Mouse (Mus musculus) ovary, postnatal 10 days (tissue): ENCODE data around the gene Cttnbp2nl.

Experiments used
- DNase-seq: peaks from one replicate; pipeline ENCODE4 v3.0.0; 2022; ENCODE audit warnings: low spot score

The Cttnbp2nl gene

DNA sequence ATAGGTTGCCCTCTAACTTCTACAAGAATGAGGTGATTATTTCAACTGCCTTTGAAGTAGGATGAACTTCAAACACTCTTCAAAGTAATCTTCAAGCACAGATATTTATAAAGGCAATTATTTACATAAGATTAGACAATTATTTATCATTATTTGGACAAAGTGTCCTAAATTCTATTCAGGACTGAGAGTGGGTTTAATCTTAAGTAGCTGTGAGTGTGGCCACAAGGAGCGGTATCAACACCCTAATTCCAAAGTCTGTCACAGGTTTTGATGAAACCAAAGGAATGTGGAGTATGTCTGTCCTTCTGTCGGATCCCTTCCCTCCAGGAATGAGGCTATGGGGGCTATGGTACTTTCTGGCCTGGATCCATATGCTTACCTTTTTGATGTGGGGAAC is 38.0 kb downstream of the Cttnbp2nl start:
- no peak for DNase-seq

- DNase-seq, result no peak
Measured at GRCm38 (mm10) chr3:105012696-105013313, 40.1 kb downstream of the Cttnbp2nl start.

- no peak for DNase-seq
Measured at GRCm38 (mm10) chr3:105011883-105012282, 41.1 kb downstream of the Cttnbp2nl start.

GRCm38 (mm10) chr3:105010681-105011339 is 42.1 kb downstream of the Cttnbp2nl start:
- DNase-seq, result no peak

DNA sequence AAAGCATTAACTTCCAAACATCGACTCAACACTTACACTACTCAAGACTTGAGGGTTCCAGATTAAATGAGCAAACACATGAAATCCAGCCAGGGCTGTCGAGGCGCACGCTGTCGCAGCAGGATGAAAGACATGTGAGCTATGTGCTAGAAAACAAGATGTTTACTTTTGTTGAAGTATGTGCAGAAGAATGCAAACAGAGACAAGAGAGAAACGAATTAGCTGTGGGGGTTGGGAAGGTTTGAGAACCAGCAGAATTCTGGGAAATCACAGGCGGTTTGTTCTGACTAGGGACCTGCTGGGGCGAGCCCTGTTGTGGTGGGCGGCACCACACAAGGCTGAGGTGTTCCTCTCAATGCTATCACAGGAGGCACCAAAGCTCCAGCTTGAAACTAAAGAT is 44.9 kb downstream of the Cttnbp2nl start:
- no peak for DNase-seq

DNA sequence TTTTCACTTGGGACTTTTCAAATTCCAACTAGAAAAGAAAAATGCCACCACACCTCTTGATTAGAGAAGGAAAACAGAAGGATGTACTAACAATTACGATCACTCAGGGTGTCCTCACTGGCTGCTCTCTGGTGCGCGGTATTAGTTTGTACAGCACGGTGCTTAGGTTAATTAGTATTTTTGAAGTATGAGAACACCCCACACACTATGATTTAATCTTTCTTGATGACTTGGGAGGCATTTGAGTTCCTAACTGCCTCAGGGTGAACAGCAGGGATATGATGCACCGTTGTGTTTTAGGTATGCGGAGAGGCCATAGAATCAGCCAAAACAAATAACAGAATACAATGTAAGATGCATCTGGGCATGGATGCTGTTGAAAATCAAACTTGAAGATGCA is 46.8 kb downstream of the Cttnbp2nl start:
- DNase-seq, result no peak

DNA sequence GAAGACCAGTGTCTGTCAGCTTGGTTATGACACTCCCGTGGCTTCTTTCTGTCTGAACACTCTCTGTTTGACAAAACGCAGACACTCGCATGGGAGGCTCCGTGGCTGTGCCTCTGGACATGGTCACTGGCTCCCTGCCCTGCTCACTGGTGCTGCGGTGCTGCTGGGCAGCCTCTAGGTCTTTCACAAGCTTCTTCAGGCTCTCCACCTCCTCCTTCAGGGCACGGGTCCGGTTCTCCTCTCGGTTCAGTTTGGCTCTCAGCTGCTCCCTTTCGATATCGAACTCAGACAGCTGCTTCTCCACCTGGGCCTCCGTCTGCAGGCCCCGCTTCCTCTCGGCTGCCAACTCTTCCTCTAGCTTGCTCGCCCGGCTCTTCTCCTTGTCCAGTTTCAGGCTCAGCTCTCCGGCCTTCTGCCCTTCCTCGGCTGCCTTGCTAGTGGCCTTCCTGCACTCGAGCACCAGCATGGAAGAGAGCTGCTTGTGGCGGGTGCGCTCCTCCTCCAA is 47.3 kb downstream of the Cttnbp2nl start:
- no peak for DNase-seq

- no peak for DNase-seq
Measured at GRCm38 (mm10) chr3:105005011-105005410, 47.9 kb downstream of the Cttnbp2nl start.

- DNase-seq, result no peak
Measured at GRCm38 (mm10) chr3:105003960-105004463, 48.9 kb downstream of the Cttnbp2nl start.

DNA sequence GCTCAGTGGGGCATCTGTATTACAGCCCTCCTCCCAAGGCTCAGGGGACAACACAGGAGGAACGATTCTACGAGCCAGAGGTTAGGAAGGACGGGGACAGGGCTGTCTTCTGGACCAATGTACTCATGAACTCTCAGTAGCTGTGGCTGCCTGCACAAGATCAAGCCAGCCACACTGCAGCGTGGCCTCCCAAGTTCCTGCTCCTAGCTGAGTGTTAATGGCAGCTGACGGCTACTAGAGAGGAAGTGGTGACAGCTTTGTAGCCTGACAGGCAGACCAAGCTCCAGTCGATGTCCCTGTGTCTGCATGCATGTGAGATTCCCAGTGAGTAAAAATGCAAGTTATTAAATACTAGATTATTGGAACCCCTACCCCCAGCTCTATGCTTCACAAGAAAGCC is 51.6 kb downstream of the Cttnbp2nl start:
- DNase-seq, result no peak

DNA sequence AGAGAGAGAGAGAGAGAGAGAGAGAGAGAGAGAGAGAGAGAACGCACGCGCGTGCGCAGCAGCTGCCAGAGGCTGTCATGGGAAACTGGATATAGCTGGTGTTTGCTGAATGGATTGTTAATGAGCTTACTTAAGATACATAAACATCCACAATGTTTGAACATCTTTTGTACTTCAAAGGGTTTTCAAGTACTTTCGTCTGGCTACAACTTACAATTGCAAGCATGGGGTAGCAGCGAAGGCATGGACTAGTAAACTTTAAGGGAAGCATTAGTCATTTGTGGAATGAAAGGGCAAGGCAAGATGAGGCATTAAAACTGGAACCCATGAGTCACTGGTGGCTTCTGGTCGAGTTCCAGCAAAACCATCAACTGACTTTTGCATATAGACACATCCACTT is 52.4 kb downstream of the Cttnbp2nl start:
- no peak for DNase-seq

- no peak for DNase-seq
Measured at GRCm38 (mm10) chr3:104997563-104997962, 55.4 kb downstream of the Cttnbp2nl start.

- no peak for DNase-seq
Measured at GRCm38 (mm10) chr3:104995707-104996106, 57.2 kb downstream of the Cttnbp2nl start.

- no peak for DNase-seq
Measured at GRCm38 (mm10) chr3:104994415-104994841, 58.5 kb downstream of the Cttnbp2nl start.

DNA sequence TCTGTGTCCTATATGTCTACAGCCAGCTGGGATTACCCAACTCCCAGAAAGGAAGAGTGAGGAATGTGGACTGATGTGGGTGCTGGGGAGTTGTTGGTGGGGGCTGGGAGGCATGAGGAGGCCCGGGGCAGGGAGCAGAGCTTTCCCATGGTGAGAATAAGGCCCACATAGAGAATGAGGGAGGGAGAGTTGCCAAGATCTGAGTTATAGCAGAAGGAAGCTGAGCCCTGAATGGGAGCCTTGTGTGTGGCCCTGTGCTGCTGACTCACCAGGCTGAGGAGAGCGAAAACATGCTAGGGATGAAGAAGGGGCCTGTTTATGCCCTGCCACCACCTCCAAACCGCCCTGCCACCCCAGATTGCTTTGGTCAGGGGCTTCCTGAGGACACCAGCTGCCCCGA is 59.1 kb downstream of the Cttnbp2nl start:
- no peak for DNase-seq

DNA sequence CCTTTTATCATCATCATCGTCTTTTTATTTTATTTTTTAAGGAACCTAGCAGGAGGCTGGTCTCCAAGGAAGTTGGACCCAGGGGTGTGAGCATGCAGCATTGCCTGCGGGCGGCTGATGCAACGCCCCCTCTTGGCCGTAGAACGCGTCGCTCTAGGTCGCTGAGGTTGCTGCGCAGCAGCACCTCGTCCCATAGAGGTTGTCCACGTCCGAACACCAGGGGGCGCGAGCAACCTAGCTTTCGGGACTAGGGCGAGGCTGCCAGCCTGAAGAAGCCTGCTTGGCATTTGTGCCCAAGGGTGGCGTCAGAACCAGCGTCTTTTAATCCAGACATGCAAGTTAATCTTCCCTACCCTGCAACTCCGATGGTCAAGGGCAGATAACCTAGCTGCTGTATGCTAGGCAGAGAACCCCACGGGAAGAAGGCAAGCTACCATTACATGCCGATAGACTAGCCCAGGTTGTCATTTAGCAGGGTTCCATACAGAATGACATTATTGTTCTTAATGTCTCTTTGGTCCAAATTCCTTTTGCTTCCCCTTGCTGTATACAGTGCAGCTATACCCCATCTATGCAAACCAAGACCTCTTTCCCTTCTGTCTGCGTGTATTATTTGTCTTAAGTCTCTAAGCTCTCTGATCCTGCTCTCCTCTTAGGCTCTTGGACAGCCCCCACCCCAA is 60.1 kb downstream of the Cttnbp2nl start:
- DNase-seq, result peak; percentile 75

- no peak for DNase-seq
Measured at GRCm38 (mm10) chr3:104991703-104992102, 61.2 kb downstream of the Cttnbp2nl start.

GRCm38 (mm10) chr3:104987884-104988283 is 65.1 kb downstream of the Cttnbp2nl start:
- no peak for DNase-seq

GRCm38 (mm10) chr3:104979735-104980134 is 73.2 kb downstream of the Cttnbp2nl start:
- DNase-seq, result no peak

- DNase-seq, result peak; percentile 99
Measured at GRCm38 (mm10) chr3:104967548-104968300, 85.2 kb downstream of the Cttnbp2nl start.

GRCm38 (mm10) chr3:104965991-104966554 is 86.9 kb downstream of the Cttnbp2nl start:
- no peak for DNase-seq
